Mouse (Mus musculus): Measurements from ENCODE around the gene Olfr1380.
"Not testable (repeated sequence)": the region's sequence is repeated elsewhere in the genome, so short reads cannot be mapped to it uniquely, and the experiment has no call there.

Gene Olfr1380

GRCm38 (mm10) chr11:49556578-49556977 is at the start of gene Olfr1380:
Gene Olfr1380 (plus strand): TSS chr11:49556878.
- not testable (repeated sequence) for DNase-seq

GRCm38 (mm10) chr11:49518086-49518485 is 38.6 kb upstream of the Olfr1380 start:
- no peak for DNase-seq

- no peak for DNase-seq
These were observed 37.3 kb upstream of the Olfr1380 start, which contains the start of gene Olfr1383 for GRCm38 (mm10) chr11:49519348-49519747. Gene Olfr1383 (plus strand): TSS chr11:49519648.

- no peak for DNase-seq
These were observed 28.7 kb upstream of the Olfr1380 start, which contains the start of gene Olfr1382 for GRCm38 (mm10) chr11:49527947-49528346. Gene Olfr1382 (plus strand): TSS chr11:49528247.

GRCm38 (mm10) chr11:49532761-49533160 is 23.9 kb upstream of the Olfr1380 start:
- no peak for DNase-seq

- not testable (repeated sequence) for DNase-seq
These were observed 20.0 kb upstream of the Olfr1380 start for GRCm38 (mm10) chr11:49536631-49537030.

- not testable (repeated sequence) for DNase-seq
These were observed 13.5 kb upstream of the Olfr1380 start, which contains the start of gene Olfr1381 for GRCm38 (mm10) chr11:49543149-49543548. Gene Olfr1381 (plus strand): TSS chr11:49543449.

GRCm38 (mm10) chr11:49554033-49554432 is 2.6 kb upstream of the Olfr1380 start:
- not testable (repeated sequence) for DNase-seq

GRCm38 (mm10) chr11:49575054-49575453 is 18.4 kb downstream of the Olfr1380 start:
- DNase-seq, result not testable (repeated sequence)

- not testable (repeated sequence) for DNase-seq
These were observed 23.8 kb downstream of the Olfr1380 start for GRCm38 (mm10) chr11:49580452-49580851.

- no peak for DNase-seq
These were observed 33.5 kb downstream of the Olfr1380 start for GRCm38 (mm10) chr11:49590213-49590612.

GRCm38 (mm10) chr11:49597149-49597548 is 40.5 kb downstream of the Olfr1380 start:
- DNase-seq, result not testable (repeated sequence)

GRCm38 (mm10) chr11:49608306-49608705 is 51.6 kb downstream of the Olfr1380 start:
- DNase-seq, result not testable (repeated sequence)

- DNase-seq, result not testable (repeated sequence)
These were observed 52.5 kb downstream of the Olfr1380 start, which contains the start of gene Flt4 for GRCm38 (mm10) chr11:49608938-49609867. Gene Flt4 (plus strand): TSS chr11:49609263.

- not testable (repeated sequence) for DNase-seq
These were observed 53.5 kb downstream of the Olfr1380 start for GRCm38 (mm10) chr11:49609868-49610824.

- not testable (repeated sequence) for DNase-seq
These were observed 54.7 kb downstream of the Olfr1380 start for GRCm38 (mm10) chr11:49611349-49611748.

GRCm38 (mm10) chr11:49612154-49612553 is 55.5 kb downstream of the Olfr1380 start:
- no peak for DNase-seq

GRCm38 (mm10) chr11:49613349-49613748 is 56.7 kb downstream of the Olfr1380 start:
- no peak for DNase-seq

Data from spleen, adult 18-20 months (tissue).